Mouse (Mus musculus) mouse embryonic stem cell (cell line): Measurements from ENCODE around the gene Peli2.

ENCODE experiments used
- in situ Hi-C, 2 experiments: fragments of 300-500 bp; cut with MboI; formaldehyde crosslinking; loops; 1 replicate in 1 of 2; 3 replicates in 1 of 2; pipeline ENCODE4 v1.14.3; 2019 to 2020; ENCODE audit warnings: low sequenced_read_pairs in 2 of 2, low pct_unique_long_range_greater_than_20kb in 1 of 2, mixed read lengths in 1 of 2; ENCODE audit not compliant: unreplicated experiment in 1 of 2

The Peli2 gene

DNA sequence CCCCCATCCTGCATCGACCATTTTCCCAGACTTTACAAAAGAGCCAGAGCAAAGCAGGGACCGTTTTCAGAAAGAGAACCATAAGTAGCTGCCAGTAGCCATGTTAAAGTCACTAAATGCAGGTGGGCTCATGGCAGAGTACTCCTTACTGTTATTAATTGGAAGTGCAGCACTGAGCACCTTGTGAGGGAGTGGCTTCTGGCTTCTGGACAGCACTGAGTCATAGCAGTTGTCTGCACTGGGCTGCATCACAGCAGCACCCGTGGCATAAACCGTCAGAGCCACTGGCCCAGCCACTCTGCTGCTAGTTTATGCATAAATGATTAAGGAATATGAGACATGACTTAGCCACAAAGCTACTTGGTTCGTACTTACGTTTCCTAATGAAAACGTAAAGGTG, 120.7 kb downstream of the Peli2 start:
- in situ Hi-C loops: no loop called here

DNA sequence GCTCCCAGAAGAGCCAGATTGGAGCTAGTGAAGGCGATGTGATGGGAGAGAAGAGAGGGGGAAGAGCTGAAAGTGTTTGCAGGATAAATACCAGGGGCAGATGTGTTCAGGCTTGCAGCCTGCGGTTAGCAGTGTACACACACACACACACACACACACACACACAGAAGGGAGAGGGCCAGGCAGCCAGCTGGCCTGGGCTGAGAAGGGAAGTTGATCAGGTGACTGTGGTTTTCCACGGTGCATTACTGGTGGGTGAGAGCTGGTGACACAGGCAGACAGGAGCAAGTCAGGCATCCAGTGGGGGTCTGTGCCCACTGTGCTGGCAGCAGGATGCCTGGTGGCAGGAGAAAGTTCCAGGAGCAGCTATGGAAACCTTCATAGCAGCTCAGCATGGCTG, 125.6 kb downstream of the Peli2 start:
- in situ Hi-C loops: no loop called here

DNA sequence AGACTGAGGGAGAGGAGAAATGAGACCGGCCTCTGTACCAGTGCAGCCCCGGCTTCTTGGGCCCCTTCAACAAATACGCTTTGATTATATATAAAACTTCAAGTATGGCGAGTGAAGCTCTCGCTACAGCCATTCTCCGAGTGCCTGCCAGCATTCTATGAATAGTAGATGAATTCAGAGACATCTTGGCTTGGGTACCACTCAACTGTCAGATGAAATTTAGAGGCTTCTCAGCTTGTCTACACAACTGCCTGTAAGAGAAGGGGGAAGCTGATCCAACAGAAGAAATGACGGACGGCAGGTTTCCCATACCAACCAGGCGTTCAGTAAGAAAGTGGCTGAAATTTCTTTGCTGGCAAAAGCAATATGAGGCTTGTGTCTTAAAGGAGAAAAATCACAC, 126.3 kb downstream of the Peli2 start:
- in situ Hi-C loops: no loop called here

DNA sequence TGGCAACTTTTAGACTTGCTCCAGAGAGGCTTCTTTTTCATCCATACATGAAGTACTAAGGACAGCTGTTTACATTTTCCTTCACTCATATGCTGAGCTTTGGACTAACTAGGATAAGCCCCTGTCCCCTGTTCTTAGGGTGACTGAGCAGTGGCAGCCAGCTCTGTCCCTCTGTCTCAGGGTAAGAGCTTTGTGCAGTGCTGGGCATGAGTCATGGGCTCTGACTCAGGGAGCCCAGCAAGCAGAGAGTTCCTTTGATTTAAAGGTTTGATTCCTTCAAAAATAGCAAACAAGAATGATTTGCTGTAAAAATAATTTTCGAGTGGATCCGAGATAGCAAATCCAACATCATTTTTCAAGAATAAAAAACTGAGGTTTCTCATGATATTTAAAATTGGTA, 128.8 kb downstream of the Peli2 start:
- in situ Hi-C loops: no loop called here

DNA sequence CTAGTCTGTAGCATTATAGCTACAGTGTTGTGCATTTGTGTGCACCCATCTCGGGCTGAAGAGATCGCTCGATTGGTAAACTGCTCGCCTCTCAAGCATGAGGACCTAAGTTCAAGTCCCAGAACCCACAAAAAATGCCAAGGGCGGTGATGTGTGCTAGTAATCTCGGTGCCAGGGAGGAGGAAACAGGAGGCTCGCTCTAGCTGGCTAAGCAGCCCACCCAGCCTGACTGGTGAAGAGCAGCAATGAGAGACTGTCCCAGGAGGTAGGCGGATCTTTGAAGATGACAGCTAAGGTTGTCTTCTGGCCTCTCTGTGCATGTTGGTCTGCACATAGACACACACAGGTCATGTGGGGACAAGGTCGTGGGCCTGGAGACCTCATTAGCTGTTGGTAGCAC, 129.3 kb downstream of the Peli2 start:
- in situ Hi-C loops: no loop called here

DNA sequence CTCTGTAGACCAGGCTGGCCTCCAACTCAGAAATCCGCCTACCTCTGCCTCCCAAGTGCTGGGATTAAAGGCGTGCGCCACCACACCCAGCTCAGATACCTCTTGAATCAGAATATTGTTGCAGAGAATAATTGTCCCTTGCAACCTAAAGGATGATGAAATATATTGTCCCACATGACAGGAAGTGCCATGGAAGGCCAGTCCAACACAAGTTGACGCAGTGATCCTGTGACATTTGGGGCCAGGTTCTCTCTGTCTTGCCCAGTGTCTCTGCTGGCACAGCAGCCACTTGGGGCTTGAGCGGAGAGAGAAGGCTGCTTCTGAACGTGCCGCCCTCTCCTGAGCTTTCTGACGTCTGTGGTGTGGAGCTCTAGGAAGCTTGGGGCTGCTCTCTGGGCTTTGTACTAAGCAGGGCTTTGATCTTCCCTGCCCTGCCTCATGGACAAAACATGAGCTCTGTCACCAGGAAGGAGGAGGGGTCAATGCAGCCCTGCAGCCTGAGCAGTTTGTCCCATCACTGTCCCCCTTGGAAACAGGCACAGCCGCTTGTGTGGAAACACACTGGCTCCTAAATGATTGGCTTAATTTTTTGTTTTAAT, 130.9 kb downstream of the Peli2 start:
- in situ Hi-C loops: no loop called here

DNA sequence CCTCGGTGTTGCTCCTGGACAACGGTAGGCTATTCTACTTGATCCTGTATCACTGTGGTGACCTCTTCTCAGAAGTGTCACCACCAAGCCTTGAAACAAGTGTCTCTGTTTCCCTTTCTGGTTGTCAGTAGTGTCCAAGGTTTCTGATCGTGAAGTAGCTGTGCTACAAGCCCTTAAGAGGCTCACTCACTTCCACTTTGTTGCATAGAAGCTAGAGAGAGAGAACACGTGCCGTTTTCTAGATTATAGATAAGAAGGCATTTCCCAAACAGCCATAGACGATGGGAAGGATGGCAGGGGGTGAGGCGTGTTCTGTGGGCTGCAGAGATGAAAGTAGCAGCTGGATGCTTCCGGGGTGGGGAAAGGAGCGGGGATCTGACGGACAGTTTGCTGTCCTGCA, 132.6 kb downstream of the Peli2 start:
- in situ Hi-C loops: no loop called here

DNA sequence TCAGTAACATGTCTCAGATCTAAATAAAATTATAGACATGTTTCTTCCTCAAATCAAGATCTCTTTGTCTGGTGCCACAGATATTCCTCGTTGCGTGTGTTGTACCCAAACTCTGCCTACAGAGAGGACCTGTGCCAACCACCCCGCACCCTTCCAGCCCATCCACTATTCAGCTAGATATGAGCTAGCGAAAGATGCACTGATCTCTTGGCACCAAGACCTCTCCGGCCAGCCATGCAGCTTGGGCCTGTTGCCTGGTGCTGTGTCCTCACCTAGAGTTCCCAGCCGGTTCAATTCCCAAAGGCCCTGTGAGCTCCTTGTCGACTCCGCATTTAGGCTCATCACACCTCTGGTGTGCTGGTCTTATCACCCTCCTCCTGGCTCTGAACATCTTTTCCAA, 134.1 kb downstream of the Peli2 start:
- in situ Hi-C loops: no loop called here

DNA sequence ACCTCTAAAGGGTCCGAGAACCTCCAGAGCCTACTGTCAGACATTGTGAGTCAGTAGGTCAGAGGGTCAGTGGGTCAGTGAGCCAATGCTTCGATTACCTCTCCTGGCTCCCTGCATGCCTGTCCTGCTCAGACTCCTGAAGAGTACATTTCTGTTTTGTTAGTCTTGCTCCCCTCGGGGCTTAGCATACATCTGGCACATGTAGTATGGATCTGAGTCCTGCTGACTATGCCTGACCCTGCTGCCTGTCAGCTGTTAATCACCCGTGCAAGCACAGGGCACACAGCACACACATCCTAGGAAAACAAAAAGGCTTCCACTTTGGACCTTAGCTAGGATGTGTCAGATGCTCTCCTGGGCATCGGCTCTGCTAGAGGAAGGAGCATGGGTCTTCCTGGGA, 134.7 kb downstream of the Peli2 start:
- in situ Hi-C loops: no loop called here

DNA sequence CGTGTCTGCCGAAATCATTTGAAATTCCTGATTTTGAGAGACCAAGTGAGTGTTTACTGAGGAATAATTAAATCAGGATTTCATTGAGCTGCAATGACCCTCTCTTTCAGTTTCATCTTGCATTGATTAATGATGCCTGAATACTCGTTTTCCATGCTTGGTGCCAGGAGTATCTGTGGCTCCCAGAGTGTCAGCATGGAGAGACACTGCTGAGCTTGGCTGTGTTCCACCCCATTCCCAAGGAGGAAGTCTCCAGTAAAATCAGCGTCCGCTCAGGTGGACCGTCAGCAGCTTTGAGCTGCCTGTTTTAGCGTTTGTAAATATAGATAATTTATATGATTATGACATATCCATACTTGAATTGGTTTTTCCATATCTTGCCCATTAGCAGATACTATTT, 137.1 kb downstream of the Peli2 start:
- in situ Hi-C loops: no loop called here

DNA sequence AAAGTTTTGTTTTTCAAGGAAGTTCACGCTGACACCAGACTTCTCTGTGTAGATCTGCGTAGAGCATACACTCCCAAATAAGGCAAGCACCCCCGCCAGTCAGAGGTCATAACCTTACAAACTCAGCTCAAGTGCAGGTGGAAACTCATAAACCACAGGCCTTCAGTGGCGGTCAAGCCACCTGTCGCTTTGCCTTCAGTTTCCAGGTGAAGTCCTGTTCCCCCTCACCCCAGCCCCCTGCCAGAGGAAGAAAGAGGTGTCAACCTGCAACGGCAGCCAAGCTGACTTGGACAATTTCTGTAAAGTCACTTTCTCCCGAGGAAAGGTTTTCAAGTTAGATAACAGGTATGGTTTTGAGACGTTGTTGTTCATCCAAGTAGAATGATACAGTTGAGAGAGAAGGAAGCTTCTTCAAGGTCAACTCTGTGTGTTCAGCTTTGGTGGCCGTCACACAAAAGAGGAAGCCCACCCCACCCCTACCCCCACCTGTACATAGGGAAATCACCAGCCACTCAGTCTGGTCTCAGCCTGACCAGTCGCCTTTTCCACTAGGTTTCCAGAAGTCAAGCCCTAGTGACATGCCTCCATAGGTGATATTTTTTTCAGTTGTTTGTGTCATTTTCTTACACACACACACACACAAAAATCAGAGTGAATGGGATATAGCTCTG, 138.2 kb downstream of the Peli2 start:
- in situ Hi-C loops: no loop called here

DNA sequence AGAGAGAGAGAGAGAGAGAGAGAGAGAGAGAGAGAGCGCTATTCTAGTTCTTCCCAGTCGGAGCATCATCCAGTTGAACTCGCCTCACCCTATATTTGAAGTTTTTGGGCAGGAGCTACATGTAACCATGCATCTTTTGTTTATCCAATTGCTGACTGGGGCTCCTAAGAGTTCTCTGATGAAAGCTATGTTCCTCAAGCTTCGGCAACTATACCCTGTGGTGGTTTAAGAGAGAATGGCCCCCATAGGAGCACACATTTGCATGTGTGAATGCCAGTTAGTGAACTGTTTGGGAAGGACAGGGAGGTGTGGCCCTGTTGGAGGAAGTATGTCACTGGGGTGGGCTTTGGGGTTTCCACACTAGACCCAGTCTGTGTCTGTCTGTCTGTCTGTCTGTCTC, 142.5 kb downstream of the Peli2 start:
- in situ Hi-C loops: no loop called here

DNA sequence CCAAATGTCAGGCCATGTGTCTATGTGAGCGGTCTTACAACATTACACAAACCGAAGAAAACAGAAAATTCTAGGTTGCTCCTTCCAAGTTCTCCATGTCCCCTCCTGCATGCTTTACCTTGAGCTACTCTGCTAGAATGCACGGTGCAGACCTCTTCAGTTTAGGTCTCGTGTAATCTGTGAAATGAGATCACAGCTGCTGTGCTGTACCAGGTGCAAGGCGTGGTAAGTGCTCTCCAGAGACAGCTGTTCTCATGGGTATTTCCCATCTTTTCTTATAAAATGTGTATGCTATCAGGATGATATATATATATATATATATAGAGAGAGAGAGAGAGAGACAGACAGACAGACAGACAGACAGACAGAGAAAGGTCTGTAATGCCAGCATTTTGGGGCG, 146.1 kb downstream of the Peli2 start:
- in situ Hi-C loops: no loop called here

DNA sequence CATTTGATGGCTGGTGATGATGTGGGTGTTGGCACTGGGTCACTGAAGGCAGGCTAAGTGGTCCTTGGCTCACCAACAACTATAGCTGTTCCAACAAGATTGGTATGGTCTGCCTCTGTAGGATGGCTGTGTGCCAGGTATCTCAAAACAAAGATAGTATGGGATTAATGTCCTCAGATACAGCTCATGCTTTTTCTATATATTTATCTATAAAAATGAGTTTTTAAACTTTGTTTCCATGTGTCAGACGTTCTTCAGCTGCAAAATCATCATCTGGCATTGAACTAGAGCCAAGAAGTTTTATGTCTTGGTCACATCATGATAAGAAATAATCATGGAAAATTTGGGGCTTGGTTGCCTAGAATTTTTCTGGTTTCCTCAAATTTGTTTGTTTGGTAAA, 157.7 kb downstream of the Peli2 start:
- in situ Hi-C loops: no loop called here

DNA sequence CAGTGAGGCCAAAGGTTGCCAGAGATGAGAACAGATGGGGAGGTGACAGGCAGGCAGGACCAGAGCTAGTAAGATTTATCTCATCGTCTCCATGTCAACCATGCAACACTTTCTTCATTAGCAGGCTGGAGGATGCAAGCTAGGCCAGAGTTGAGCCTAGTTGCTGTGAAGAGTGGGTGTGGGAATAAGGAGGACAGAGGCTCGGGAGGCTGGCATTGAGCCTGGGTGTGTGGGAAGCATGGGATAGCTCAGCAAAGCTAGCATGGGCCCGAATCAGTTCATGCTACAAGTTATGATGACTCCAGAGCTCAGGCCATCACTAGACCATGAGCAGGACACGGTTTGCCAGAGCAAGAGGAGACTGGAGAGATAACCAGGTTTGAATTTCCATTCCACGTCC, 166.3 kb downstream of the Peli2 start:
- in situ Hi-C loops: no loop called here

DNA sequence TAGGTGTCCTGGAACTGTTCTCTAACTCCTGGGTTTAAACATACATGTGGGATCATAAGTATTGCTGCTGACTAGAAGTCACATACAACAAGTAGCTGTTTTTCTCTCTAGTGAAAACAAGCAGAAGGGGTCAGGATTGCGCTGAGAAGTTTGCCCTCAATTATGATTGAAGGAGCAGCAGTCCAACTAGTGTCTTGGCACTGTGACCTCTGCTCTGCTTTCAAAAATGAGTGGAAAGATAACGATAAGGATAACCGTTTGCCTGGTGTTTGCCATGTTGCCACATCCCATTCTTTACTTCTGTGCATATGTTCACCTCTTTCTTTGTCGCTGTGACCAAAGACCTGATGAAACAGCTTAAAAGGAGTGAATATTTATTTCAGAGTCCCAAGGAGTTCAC, 167.0 kb downstream of the Peli2 start:
- in situ Hi-C loops: no loop called here

DNA sequence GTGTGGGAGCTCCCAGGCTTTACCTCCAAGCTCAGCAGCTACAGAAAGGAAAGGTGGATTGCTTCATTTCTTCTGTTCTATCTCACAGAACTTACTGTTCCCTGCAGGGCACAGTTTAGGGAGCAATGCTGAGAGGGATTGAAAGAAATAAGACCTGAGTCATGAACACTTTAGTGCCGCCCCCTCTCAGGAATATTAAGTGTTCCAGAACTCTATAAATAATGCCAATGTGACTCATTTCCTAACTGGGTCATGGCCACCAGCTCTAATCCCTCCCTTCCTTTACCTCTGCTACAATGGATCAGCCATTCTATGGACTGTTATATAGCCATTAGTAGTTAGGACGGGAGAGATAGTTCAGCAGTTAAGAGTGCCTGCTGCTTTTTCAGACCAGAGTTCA, 168.0 kb downstream of the Peli2 start:
- in situ Hi-C loops: no loop called here

DNA sequence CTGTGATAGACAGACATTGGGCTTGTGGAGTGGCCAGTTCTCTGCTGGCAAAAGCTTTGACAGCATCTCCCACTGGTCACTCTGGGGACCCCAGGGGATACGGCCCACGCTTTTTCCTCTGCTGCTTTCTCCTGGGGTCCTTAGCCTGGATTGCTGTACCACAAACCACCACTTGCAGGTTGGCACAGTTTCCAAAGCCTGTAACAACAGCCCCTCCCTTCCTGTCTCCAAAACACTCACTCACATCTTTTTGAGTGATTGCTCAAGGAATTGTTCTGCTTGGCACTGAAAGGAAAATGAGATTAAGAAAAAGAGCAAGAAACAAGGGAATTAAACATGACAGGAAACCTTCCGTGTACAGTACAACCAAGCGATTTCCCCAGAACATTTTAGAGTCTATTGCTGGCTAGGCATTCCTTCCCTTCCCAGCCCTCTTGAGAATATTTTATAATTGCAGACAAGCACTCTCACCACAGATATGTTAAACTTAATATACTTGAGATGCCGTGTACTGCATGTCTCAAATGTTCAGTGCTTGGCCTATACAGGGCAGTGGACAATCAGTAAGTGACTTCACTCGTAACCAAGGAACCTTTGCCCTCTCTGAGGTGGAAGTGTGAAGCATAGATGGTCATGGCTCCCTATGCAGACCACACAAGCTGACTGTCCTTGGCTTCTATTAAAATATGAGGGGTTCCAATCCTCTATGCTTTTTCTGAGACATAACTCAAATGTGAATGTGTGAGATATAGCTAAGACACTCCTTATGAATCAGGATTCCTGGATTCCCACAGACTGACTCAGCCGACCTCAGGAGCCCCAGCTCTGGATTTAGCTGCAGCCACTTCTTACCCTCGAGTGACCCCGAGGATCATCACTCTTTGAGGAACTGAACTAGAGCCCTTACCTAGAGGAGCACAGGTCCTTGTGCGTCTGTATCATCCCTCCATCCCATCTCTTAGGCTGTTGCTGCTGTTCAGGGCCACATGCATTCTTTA, 169.3 kb downstream of the Peli2 start:
- in situ Hi-C loops: no loop called here

DNA sequence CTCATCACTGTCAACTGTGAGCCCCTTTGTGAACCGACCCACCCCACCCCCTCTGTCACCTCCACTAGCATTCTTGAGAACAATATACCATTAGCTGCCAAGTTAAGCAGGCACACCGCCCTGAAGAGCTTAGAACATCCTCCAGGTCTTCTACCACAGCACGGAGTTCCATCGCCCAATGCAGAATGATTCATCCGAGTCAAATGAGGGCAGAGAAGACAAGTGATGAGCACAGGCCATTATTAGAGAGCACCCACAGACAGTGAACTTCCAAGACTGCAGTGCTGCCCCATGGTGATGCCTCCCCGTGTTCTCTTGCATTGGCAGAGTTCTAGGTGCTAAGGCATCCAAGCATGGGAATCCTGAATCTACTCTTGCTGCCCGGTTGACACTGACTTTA, 172.9 kb downstream of the Peli2 start:
- in situ Hi-C loops: no loop called here

DNA sequence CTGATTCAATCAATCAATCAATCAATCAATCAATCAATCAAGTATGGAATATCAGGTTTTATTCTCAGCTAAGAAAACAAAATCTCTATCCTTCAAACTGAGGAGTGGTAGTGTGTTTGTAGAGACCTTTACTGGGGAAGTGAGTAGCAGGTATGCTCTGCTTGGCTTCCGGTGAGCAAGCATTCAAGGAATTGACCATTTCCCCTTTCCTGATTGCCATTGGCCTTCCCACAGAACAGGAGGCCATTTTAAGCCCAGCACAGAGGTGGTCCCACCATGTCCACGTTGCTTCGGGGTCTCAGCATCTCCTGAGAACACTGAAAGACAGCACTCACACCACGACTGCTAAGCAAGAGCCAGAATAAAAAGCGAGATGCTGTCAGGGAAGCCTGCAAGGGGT, 174.8 kb downstream of the Peli2 start:
- in situ Hi-C loops: no loop called here
